Mouse (Mus musculus) ES-E14 (cell line): ENCODE results near the gene Opalin.

Experiments
- CHD2 ChIP-seq: IDR thresholded peaks from 2 replicates; pipeline ENCODE4 v1.6.1; 2014; ENCODE audit warnings: mild to moderate bottlenecking, low read depth, low read length, inconsistent platforms
- HCFC1 ChIP-seq: IDR thresholded peaks from 2 replicates; pipeline ENCODE4 v1.6.1; 2012; ENCODE audit warnings: low read length, inconsistent platforms, borderline replicate concordance; ENCODE audit not compliant: insufficient read depth
- MAFK ChIP-seq: IDR thresholded peaks from 2 replicates; pipeline ENCODE4 v1.6.1; 2014; ENCODE audit warnings: mild to moderate bottlenecking, low read depth, low read length, inconsistent platforms; ENCODE audit not compliant: insufficient read depth
- ZC3H11A ChIP-seq: IDR thresholded peaks from 2 replicates; pipeline ENCODE4 v1.6.1; 2012; ENCODE audit warnings: low read depth, mild to moderate bottlenecking, inconsistent platforms, low read length, borderline replicate concordance
- ZNF384 ChIP-seq: IDR thresholded peaks from 2 replicates; pipeline ENCODE4 v1.6.1; 2012; ENCODE audit warnings: low read depth, low read length, inconsistent platforms

DNA sequence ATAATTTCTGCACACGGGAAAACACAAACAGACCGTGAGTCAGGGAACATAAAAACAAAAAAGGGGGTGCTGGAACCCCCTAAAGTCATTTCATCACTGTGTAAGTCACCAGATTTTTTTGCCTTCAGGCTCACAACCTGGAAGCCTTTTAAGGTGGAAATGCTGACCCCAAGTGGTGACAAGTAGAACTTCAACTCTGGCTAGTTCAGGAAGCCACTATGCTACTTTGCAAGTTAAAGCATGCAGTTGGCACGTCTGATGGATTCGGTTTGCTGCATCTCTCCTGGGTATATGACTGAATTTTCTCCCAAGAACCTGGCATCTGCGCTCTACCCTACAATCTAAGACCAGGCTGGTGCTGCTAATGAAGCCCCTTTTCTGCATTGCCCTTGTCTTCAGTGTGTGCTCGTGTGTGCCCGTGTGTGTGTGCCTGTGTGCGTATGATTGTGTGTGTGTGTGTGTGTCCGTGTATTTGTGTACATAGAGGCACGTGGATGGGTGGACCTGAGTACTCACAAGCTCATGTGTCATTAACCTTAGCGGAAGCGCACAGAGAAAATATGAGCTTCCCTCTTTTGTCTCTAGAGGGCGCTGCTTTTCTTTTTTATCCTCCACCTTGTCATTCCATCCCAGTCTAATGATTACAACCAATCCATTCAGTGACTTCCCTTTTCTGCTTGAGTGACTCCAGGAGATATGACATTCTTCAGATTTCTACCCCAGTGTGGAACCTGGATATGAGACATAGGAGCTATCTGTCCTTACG is 60.8 kb downstream of the Opalin start:
- TF ChIP-seq ZC3H11A, result no peak
- no peak for TF ChIP-seq MAFK
- no peak for TF ChIP-seq CHD2
- no peak for TF ChIP-seq HCFC1
- TF ChIP-seq ZNF384, result 0 out of 2 replicates have a peak, but pooled peaks have one; percentile 48
